Mouse (Mus musculus) hindbrain, embryonic 11.5 days (tissue): Measurements from ENCODE around the gene Orc5. TPM values are rescaled to one million over a fixed set of nuclear protein-coding genes. Genes with fewer than 3 reads are reported as not detected.

Source experiments
- ATAC-seq: fragments of 200-750 bp; cut with Nextera tagmentation; 2 replicates; pipeline ENCODE4 v1.8.0; 2017; ENCODE audit warnings: mild to moderate bottlenecking, moderate TSS enrichment, moderate library complexity; ENCODE audit not compliant: low FRiP score
- DNase-seq: peaks from one replicate; pipeline ENCODE4 v3.0.0-alpha.2; 2015; ENCODE audit warnings: low spot score
- H3K27ac ChIP-seq: fragments of 300-500 bp; sonication (generic); 2 replicates; pipeline ENCODE4 v1.5.1; 2014; ENCODE audit warnings: mild to moderate bottlenecking, low read depth, low read length
- H3K27me3 ChIP-seq: fragments of 300-500 bp; sonication (generic); 2 replicates; pipeline ENCODE4 v1.6.1; 2014; ENCODE audit warnings: mild to moderate bottlenecking, low read length, moderate library complexity, mixed read lengths; ENCODE audit not compliant: control insufficient read depth, insufficient read depth
- H3K36me3 ChIP-seq: fragments of 300-500 bp; sonication (generic); 2 replicates; pipeline ENCODE4 v1.6.1; 2014; ENCODE audit warnings: mild to moderate bottlenecking, low read length, moderate library complexity, mixed read lengths; ENCODE audit not compliant: control insufficient read depth, insufficient read depth
- H3K4me1 ChIP-seq: fragments of 300-500 bp; sonication (generic); replicated peaks from 2 replicates; pipeline ENCODE4 v1.6.1; 2014; ENCODE audit warnings: low read length, mixed read lengths; ENCODE audit not compliant: control insufficient read depth, insufficient read depth
- H3K4me2 ChIP-seq: fragments of 300-500 bp; sonication (generic); replicated peaks from 2 replicates; pipeline ENCODE4 v1.6.1; 2014; ENCODE audit warnings: mild to moderate bottlenecking, low read depth, low read length
- H3K4me3 ChIP-seq: fragments of 300-500 bp; sonication (generic); 2 replicates; pipeline ENCODE4 v1.5.1; 2014; ENCODE audit warnings: low read depth, low read length
- H3K9ac ChIP-seq: fragments of 300-500 bp; sonication (generic); 2 replicates; pipeline ENCODE4 v1.6.1; 2014; ENCODE audit warnings: low read depth, low read length
- H3K9me3 ChIP-seq: fragments of 300-500 bp; sonication (generic); 2 replicates; pipeline ENCODE4 v1.6.1; 2016; ENCODE audit warnings: low read length; ENCODE audit not compliant: control insufficient read depth
- WGBS: fragments of 180-500 bp; shearing (Covaris S2); extraction: QIAGEN DNeasy Blood & Tissue Kit; methylation state at CpG from one replicate; pipeline ENCODE4 v1.1.7; 2014; 5-methylcytosine and 5-hydroxymethylcytosine counted together
- polyA plus RNA-seq: library from polyadenylated mRNA; unstranded; fragments of >200 nt; fragmentation: Nextera tagmentation; extraction: Ambion mirVana; gene quantifications from 2 replicates; pipeline ENCODE4 v1.2.1, GENCODE M21; 2014

The Orc5 gene
- polyA plus RNA-seq, result 46.7 and 48.2 TPM in 2 replicates

GRCm38 (mm10) chr5:22550033-22550551 is at the start of gene Orc5:
Orc5 (minus strand) TSS chr5:22550429.
- under 1% methylated on average over 31 of the region's 31 CpGs for WGBS
- ATAC-seq, result peak; percentile 100
- H3K4me1 ChIP-seq, result no peaks in the 10 kb centered on the region
- peak; percentile 96 for DNase-seq
- H3K4me3 ChIP-seq, result peak within 1 kb of the TSS; percentile 62
- peak within 1 kb of the TSS; percentile 65 for H3K9ac ChIP-seq
- no peaks in the 10 kb centered on the region for H3K9me3 ChIP-seq
- H3K27ac ChIP-seq, result peak within 1 kb of the TSS; percentile 30
- 0 out of 2 replicates have a peak, but pooled peaks cover 5% of the 10 kb centered on the region for H3K36me3 ChIP-seq
- no peaks in the 10 kb centered on the region for H3K27me3 ChIP-seq
- H3K4me2 ChIP-seq, result peak within 1 kb of the TSS; percentile 56

GRCm38 (mm10) chr5:22596981-22597380 is 46.8 kb upstream of the Orc5 start:
- WGBS, result 94% methylated on average over 4 of the region's 4 CpGs
- no peak overlapping the region for H3K4me3 ChIP-seq

GRCm38 (mm10) chr5:22589370-22589966 is 39.2 kb upstream of the Orc5 start:
- DNase-seq, result no peak
- H3K4me3 ChIP-seq, result no peak overlapping the region
- no peak for ATAC-seq
- H3K27ac ChIP-seq, result no peak overlapping the region
- WGBS, result 84% methylated on average over 1 of the region's 1 CpGs
- H3K36me3 ChIP-seq, result no peaks in the 10 kb centered on the region
- H3K9me3 ChIP-seq, result no peaks in the 10 kb centered on the region
- no peaks in the 10 kb centered on the region for H3K27me3 ChIP-seq
- H3K4me1 ChIP-seq, result no peaks in the 10 kb centered on the region
- H3K4me2 ChIP-seq, result no peak overlapping the region
- H3K9ac ChIP-seq, result no peak overlapping the region

More at GRCm38 (mm10) chr5:22596981-22597380, 46.8 kb upstream of the Orc5 start:
- ATAC-seq, result no peak
- Histone ChIP-seq H3K4me2 (no peak overlapping the region), H3K4me1 (no peaks in the 10 kb centered on the region), H3K27ac (no peak overlapping the region), H3K36me3 (no peaks in the 10 kb centered on the region), H3K27me3 (no peaks in the 10 kb centered on the region), H3K9ac (no peak overlapping the region), H3K9me3 (no peaks in the 10 kb centered on the region)
- no peak for DNase-seq

GRCm38 (mm10) chr5:22587492-22587891 is 37.3 kb upstream of the Orc5 start:
- Histone ChIP-seq H3K9ac (no peak overlapping the region), H3K27me3 (no peaks in the 10 kb centered on the region), H3K9me3 (no peaks in the 10 kb centered on the region), H3K36me3 (no peaks in the 10 kb centered on the region), H3K27ac (no peak overlapping the region), H3K4me2 (no peak overlapping the region), H3K4me3 (no peak overlapping the region), H3K4me1 (no peaks in the 10 kb centered on the region)
- ATAC-seq (no peak), DNase-seq (no peak)
- 84% methylated on average over 1 of the region's 1 CpGs for WGBS

GRCm38 (mm10) chr5:22584556-22584955 is 34.3 kb upstream of the Orc5 start:
- Histone ChIP-seq H3K4me3 (no peak overlapping the region), H3K4me2 (no peak overlapping the region), H3K9me3 (no peaks in the 10 kb centered on the region), H3K9ac (no peak overlapping the region), H3K36me3 (no peaks in the 10 kb centered on the region), H3K4me1 (no peaks in the 10 kb centered on the region), H3K27ac (no peak overlapping the region), H3K27me3 (no peaks in the 10 kb centered on the region)
- 58% methylated on average over 2 of the region's 2 CpGs for WGBS
- ATAC-seq (no peak), DNase-seq (no peak)

GRCm38 (mm10) chr5:22578011-22578410 is 27.8 kb upstream of the Orc5 start:
- Histone ChIP-seq H3K4me1 (no peaks in the 10 kb centered on the region), H3K27ac (no peak overlapping the region), H3K4me2 (no peak overlapping the region), H3K36me3 (no peaks in the 10 kb centered on the region), H3K4me3 (no peak overlapping the region), H3K9ac (no peak overlapping the region), H3K27me3 (no peaks in the 10 kb centered on the region), H3K9me3 (no peaks in the 10 kb centered on the region)
- WGBS, result 82% methylated on average over 3 of the region's 3 CpGs
- ATAC-seq (no peak), DNase-seq (no peak)

GRCm38 (mm10) chr5:22574751-22575150 is 24.5 kb upstream of the Orc5 start:
- no peak for ATAC-seq
- DNase-seq, result no peak
- H3K9me3 ChIP-seq, result no peaks in the 10 kb centered on the region
- H3K4me2 ChIP-seq, result no peak overlapping the region
- H3K27ac ChIP-seq, result no peak overlapping the region
- 56% methylated on average over 3 of the region's 3 CpGs for WGBS
- no peak overlapping the region for H3K9ac ChIP-seq
- H3K4me3 ChIP-seq, result no peak overlapping the region
- no peaks in the 10 kb centered on the region for H3K27me3 ChIP-seq
- H3K4me1 ChIP-seq, result no peaks in the 10 kb centered on the region
- no peaks in the 10 kb centered on the region for H3K36me3 ChIP-seq

GRCm38 (mm10) chr5:22574161-22574560 is 23.9 kb upstream of the Orc5 start:
- Histone ChIP-seq H3K4me1 (no peaks in the 10 kb centered on the region), H3K4me3 (no peak overlapping the region), H3K36me3 (no peaks in the 10 kb centered on the region), H3K9me3 (no peaks in the 10 kb centered on the region), H3K9ac (no peak overlapping the region), H3K27me3 (no peaks in the 10 kb centered on the region), H3K27ac (no peak overlapping the region), H3K4me2 (no peak overlapping the region)
- 65% methylated on average over 1 of the region's 1 CpGs for WGBS
- DNase-seq (no peak), ATAC-seq (no peak)

- no peaks in the 10 kb centered on the region for H3K4me1 ChIP-seq
- WGBS, result 61% methylated on average over 2 of the region's 2 CpGs
- no peak overlapping the region for H3K4me3 ChIP-seq
- ATAC-seq, result no peak
- H3K9me3 ChIP-seq, result no peaks in the 10 kb centered on the region
- DNase-seq, result no peak
- no peak overlapping the region for H3K27ac ChIP-seq
- H3K9ac ChIP-seq, result no peak overlapping the region
- H3K4me2 ChIP-seq, result no peak overlapping the region
- H3K36me3 ChIP-seq, result no peaks in the 10 kb centered on the region
- H3K27me3 ChIP-seq, result no peaks in the 10 kb centered on the region
Measured at GRCm38 (mm10) chr5:22573696-22574095, 23.5 kb upstream of the Orc5 start.
